Mouse (Mus musculus): ENCODE data around the gene Rad23b. TPM values are rescaled to one million over a fixed set of nuclear protein-coding genes. Genes with fewer than 3 reads are reported as not detected.

Rad23b gene
- polyA plus RNA-seq, 1 experiment from 2014 or later: 83.3 TPM

DNA sequence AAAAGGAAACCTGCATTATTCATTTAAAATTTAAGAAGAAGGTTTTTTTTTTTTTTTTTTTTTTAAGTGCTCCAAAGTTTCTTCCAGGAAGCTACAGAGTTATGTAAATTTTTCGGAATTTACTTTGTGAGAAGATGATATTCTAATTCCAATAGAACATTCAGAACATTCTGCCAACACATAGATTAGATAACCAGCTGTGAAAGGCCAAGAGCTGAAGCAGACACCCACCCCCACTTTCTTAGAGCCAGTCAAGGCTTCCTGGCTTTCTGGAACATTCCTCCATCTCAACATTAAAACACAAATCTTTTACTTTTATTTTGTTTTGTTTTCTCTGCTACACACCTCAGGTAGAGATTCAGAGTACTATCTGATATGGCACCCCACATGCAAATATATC, 10.9 kb upstream of the Rad23b start:
- Histone ChIP-seq H3K9me3 (replicated peaks) (no peaks in the 10 kb centered on the region), H3K4me1 (no peaks in the 10 kb centered on the region), H3K36me3 (no peaks in the 10 kb centered on the region), H3K4me2 (no peak overlapping the region), H3K27ac (no peak overlapping the region), H3K9ac (no peak overlapping the region), H3K4me3 (replicated peaks) (no peak overlapping the region), H3K27me3 (no peaks in the 10 kb centered on the region)
- ATAC-seq (replicated peaks; ENCODE audit: low FRiP score): no peak
- WGBS: 82% methylated on average over 1 of the region's 1 CpGs

DNA sequence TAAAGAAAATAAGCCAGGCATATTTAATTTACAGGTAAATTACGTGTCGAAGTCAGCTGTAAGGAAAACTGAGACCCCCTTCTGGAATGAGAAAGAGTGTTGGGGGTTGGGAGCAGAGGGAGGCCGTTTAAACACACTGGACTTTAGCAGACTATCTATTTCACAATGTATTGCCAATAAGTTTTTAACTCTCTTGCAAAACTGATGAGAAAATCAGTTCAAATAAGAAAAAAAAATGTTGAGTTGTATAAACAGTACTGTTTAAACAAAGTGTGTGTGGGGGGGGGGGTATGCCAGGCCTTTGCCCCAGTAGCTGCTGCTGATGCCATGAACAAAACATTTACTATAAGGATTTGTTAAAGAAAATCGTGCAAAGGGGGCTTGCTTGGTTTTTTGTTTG, 10.5 kb upstream of the Rad23b start:
- H3K9ac ChIP-seq: no peak overlapping the region
- no peaks in the 10 kb centered on the region for H3K36me3 ChIP-seq
- ATAC-seq (replicated peaks; ENCODE audit: low FRiP score): no peak
- H3K4me2 ChIP-seq: no peak overlapping the region
- no peak overlapping the region for H3K4me3 ChIP-seq (replicated peaks)
- 59% methylated on average over 4 of the region's 4 CpGs for WGBS
- no peak overlapping the region for H3K27ac ChIP-seq
- H3K9me3 ChIP-seq (replicated peaks): no peaks in the 10 kb centered on the region
- no peaks in the 10 kb centered on the region for H3K4me1 ChIP-seq
- H3K27me3 ChIP-seq: no peaks in the 10 kb centered on the region

GRCm38 (mm10) chr4:55341797-55342196, 8.0 kb upstream of the Rad23b start:
- no peak overlapping the region for H3K4me3 ChIP-seq (replicated peaks)
- no peak for ATAC-seq (replicated peaks; ENCODE audit: low FRiP score)
- H3K27me3 ChIP-seq: no peaks in the 10 kb centered on the region
- 92% methylated on average over 1 of the region's 1 CpGs for WGBS
- no peak overlapping the region for H3K27ac ChIP-seq
- H3K36me3 ChIP-seq: no peaks in the 10 kb centered on the region
- H3K9ac ChIP-seq: no peak overlapping the region
- no peak overlapping the region for H3K4me2 ChIP-seq
- no peaks in the 10 kb centered on the region for H3K9me3 ChIP-seq (replicated peaks)
- H3K4me1 ChIP-seq: no peaks in the 10 kb centered on the region

- Histone ChIP-seq H3K4me2 (no peak overlapping the region), H3K27ac (no peak overlapping the region), H3K27me3 (no peaks in the 10 kb centered on the region), H3K9me3 (replicated peaks) (no peaks in the 10 kb centered on the region), H3K9ac (no peak overlapping the region), H3K4me1 (no peaks in the 10 kb centered on the region), H3K4me3 (replicated peaks) (no peak overlapping the region), H3K36me3 (no peaks in the 10 kb centered on the region)
- 95% methylated on average over 5 of the region's 5 CpGs for WGBS
- ATAC-seq (replicated peaks; ENCODE audit: low FRiP score): no peak
Measured at GRCm38 (mm10) chr4:55342602-55343001, 7.2 kb upstream of the Rad23b start.

GRCm38 (mm10) chr4:55343287-55343686, 6.6 kb upstream of the Rad23b start:
- no peak overlapping the region for H3K9ac ChIP-seq
- H3K36me3 ChIP-seq: no peaks in the 10 kb centered on the region
- H3K27ac ChIP-seq: no peak overlapping the region
- no peaks in the 10 kb centered on the region for H3K4me1 ChIP-seq
- WGBS: 92% methylated on average over 3 of the region's 3 CpGs
- H3K4me3 ChIP-seq (replicated peaks): no peak overlapping the region
- no peaks in the 10 kb centered on the region for H3K9me3 ChIP-seq (replicated peaks)
- no peak overlapping the region for H3K4me2 ChIP-seq
- no peak for ATAC-seq (replicated peaks; ENCODE audit: low FRiP score)
- H3K27me3 ChIP-seq: no peaks in the 10 kb centered on the region

GRCm38 (mm10) chr4:55348759-55349451, 938 bp upstream of the Rad23b start:
- 7% methylated on average over 12 of the region's 12 CpGs for WGBS
- H3K27ac ChIP-seq: peak overlapping the region; percentile 93
- H3K4me3 ChIP-seq (replicated peaks): peak overlapping the region; percentile 97
- peak overlapping the region; percentile 52 for H3K9ac ChIP-seq
- no peaks in the 10 kb centered on the region for H3K27me3 ChIP-seq
- H3K36me3 ChIP-seq: no peaks in the 10 kb centered on the region
- peaks cover 18% of the 10 kb centered on the region for H3K4me1 ChIP-seq
- ATAC-seq (replicated peaks; ENCODE audit: low FRiP score): no peak
- H3K4me2 ChIP-seq: peak overlapping the region; percentile 82
- H3K9me3 ChIP-seq (replicated peaks): no peaks in the 10 kb centered on the region

DNA sequence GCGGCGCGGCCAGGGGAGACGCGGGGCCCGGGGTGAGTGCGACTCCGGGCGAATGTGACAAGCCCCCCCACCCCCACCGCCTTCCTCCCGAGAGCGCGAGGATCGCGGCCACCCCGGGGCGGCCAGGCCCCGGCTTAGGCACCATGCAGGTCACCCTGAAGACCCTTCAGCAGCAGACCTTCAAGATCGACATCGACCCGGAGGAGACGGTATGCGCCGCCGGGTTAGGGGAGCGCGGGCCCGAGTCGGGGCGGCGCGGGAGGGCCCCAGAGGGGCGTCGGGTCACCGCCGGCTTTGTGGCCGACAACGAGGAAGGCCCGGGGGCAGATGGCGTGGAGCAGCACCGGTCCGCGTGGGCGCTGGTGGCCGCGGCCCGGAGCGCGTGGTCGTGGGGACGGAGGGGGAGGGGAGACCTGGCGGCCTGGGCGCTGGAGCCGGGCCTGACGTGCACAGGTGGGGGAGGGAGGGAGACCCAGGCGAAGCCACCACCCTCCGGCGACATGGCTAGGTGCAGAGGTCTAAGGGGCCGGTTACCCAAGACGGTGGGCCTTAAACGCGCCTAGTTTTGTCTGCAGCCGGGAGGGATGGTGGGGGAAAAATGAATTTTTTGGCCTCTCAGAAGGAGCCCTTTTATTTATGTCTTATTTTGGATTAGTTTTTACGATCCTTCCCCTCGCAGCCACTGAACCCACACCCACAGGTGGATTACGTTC, 532 bp downstream of the Rad23b start:
- Histone ChIP-seq H3K27me3 (no peaks in the 10 kb centered on the region), H3K36me3 (no peaks in the 10 kb centered on the region), H3K27ac (peak overlapping the region; percentile 92), H3K9me3 (replicated peaks) (no peaks in the 10 kb centered on the region), H3K4me2 (peak overlapping the region; percentile 60), H3K4me1 (peaks cover 26% of the 10 kb centered on the region), H3K4me3 (replicated peaks) (peak overlapping the region; percentile 97), H3K9ac (peak overlapping the region; percentile 97)
- WGBS: under 1% methylated on average over 58 of the region's 66 CpGs
- peak; percentile 61 for ATAC-seq (replicated peaks; ENCODE audit: low FRiP score)

- Histone ChIP-seq H3K9me3 (replicated peaks) (no peaks in the 10 kb centered on the region), H3K36me3 (no peaks in the 10 kb centered on the region; the same call in 1 of the 2 replicates), H3K9ac (peak overlapping the region; percentile 97), H3K4me2 (peak overlapping the region; percentile 60), H3K27me3 (no peaks in the 10 kb centered on the region), H3K4me1 (peaks cover 26% of the 10 kb centered on the region), H3K4me3 (replicated peaks) (peak overlapping the region; percentile 97), H3K27ac (no peak overlapping the region)
- ATAC-seq (replicated peaks; ENCODE audit: low FRiP score): no peak
- WGBS: 10% methylated on average over 12 of the region's 12 CpGs
Measured at GRCm38 (mm10) chr4:55351037-55351436, 1.2 kb downstream of the Rad23b start.

- no peak overlapping the region; the same call in 1 of the 2 replicates for H3K4me3 ChIP-seq (replicated peaks)
- H3K9ac ChIP-seq: no peak overlapping the region
- peaks cover 7% of the 10 kb centered on the region; the same call in 1 of the 2 replicates for H3K36me3 ChIP-seq
- ATAC-seq (replicated peaks; ENCODE audit: low FRiP score): no peak
- H3K4me2 ChIP-seq: peak overlapping the region; percentile 60
- no peaks in the 10 kb centered on the region for H3K9me3 ChIP-seq (replicated peaks)
- no peaks in the 10 kb centered on the region for H3K27me3 ChIP-seq
- no peak overlapping the region for H3K27ac ChIP-seq
- H3K4me1 ChIP-seq: peaks cover 26% of the 10 kb centered on the region
Measured at GRCm38 (mm10) chr4:55351860-55352259, 2.0 kb downstream of the Rad23b start.

GRCm38 (mm10) chr4:55354038-55354437, 4.2 kb downstream of the Rad23b start:
- ATAC-seq (replicated peaks; ENCODE audit: low FRiP score): no peak
- H3K36me3 ChIP-seq: peaks cover 13% of the 10 kb centered on the region
- 93% methylated on average over 1 of the region's 1 CpGs for WGBS
- no peak overlapping the region for H3K4me2 ChIP-seq
- H3K27me3 ChIP-seq: no peaks in the 10 kb centered on the region
- H3K9me3 ChIP-seq (replicated peaks): no peaks in the 10 kb centered on the region
- H3K27ac ChIP-seq: no peak overlapping the region
- peaks cover 20% of the 10 kb centered on the region for H3K4me1 ChIP-seq
- no peak overlapping the region for H3K9ac ChIP-seq
- no peak overlapping the region for H3K4me3 ChIP-seq (replicated peaks)

DNA sequence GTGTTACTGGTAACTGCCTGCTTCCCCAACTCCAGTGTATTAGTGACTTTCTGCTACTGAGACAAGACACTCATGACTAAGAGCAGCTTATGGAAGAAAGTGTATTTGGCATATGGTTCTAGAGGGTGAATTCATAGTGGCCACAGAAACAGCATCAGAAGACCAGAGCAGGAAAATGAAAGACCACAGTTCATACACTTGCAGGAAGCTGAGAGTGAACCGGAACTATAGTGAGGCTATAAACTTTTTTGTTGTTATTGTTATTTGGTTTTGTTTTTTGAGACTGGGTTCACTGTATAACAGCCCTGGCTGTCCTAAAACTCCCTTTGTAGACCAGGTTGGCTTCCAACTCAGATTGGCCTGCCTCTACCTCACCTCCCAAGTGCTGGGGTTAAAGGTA, 6.0 kb downstream of the Rad23b start:
- H3K9me3 ChIP-seq (replicated peaks): no peaks in the 10 kb centered on the region
- no peak for ATAC-seq (replicated peaks; ENCODE audit: low FRiP score)
- no peak overlapping the region for H3K9ac ChIP-seq
- H3K36me3 ChIP-seq: peaks cover 20% of the 10 kb centered on the region
- no peak overlapping the region for H3K4me3 ChIP-seq (replicated peaks)
- no peak overlapping the region for H3K27ac ChIP-seq
- WGBS: 91% methylated on average over 1 of the region's 1 CpGs
- H3K27me3 ChIP-seq: no peaks in the 10 kb centered on the region
- H3K4me1 ChIP-seq: peaks cover 20% of the 10 kb centered on the region
- H3K4me2 ChIP-seq: no peak overlapping the region

DNA sequence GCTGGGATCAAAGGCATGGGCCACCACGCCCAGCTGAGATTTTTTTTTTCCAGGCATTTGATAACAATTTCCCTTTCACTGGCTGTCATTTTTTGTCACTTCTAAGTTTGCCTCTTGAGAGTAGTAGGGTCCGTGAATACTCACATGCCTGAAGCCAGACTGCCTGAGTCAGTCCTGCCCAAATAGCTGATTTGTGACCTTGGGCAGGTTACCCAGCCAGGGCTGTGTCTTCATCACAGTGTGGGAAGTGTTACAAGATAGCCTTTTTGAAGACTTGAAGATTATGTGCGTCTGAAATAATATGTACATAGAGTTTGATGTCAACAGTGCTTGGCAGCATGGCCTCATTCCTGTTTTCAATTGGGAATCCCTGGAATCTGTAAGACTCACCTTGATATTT, 6.9 kb downstream of the Rad23b start:
- H3K9ac ChIP-seq: no peak overlapping the region
- no peak for ATAC-seq (replicated peaks; ENCODE audit: low FRiP score)
- no peaks in the 10 kb centered on the region for H3K27me3 ChIP-seq
- no peak overlapping the region for H3K4me2 ChIP-seq
- H3K27ac ChIP-seq: no peak overlapping the region
- H3K9me3 ChIP-seq (replicated peaks): no peaks in the 10 kb centered on the region
- H3K4me1 ChIP-seq: peaks cover 18% of the 10 kb centered on the region
- H3K4me3 ChIP-seq (replicated peaks): no peak overlapping the region
- WGBS: 87% methylated on average over 3 of the region's 3 CpGs
- H3K36me3 ChIP-seq: peaks cover 20% of the 10 kb centered on the region

Data from kidney, embryonic 15.5 days (tissue).